Mouse (Mus musculus) MEL (cell line): Measurements from ENCODE around the gene Rpl24. TPM values are rescaled to one million over a fixed set of nuclear protein-coding genes. Genes with fewer than 3 reads are reported as not detected.
A peak's percentile ranks its signal among the peaks of the same experiment; 100 is the strongest.

Source experiments
- DNase-seq: peaks from one replicate; pipeline ENCODE4 v3.0.0; 2011; ENCODE audit warnings: low read depth, low spot score
- H3K27ac ChIP-seq: 2 replicates; pipeline ENCODE4 v1.5.1; 2012; ENCODE audit warnings: low read depth, mild to moderate bottlenecking, control low read depth, low read length, moderate library complexity; ENCODE audit not compliant: control insufficient read depth
- H3K27me3 ChIP-seq, 2 experiments: fragments of 150-350 bp in 1 of 2; sonication (generic) in 1 of 2; 2 replicates each; pipeline ENCODE4 v1.6.1; 2012; ENCODE audit warnings: low read length in 2 of 2, mild to moderate bottlenecking in 2 of 2, improper control_type of control experiment in 1 of 2, moderate library complexity in 1 of 2; ENCODE audit not compliant: insufficient read depth in 2 of 2, control insufficient read depth in 1 of 2
- H3K36me3 ChIP-seq, 2 experiments: 2 replicates each; pipeline ENCODE4 v1.6.1; 2012 to 2014; ENCODE audit warnings: low read length in 2 of 2, improper control_type of control experiment in 1 of 2, inconsistent platforms in 1 of 2, mild to moderate bottlenecking in 1 of 2; ENCODE audit not compliant: insufficient read depth in 2 of 2, control insufficient read depth in 1 of 2
- H3K4me1 ChIP-seq, 2 experiments: fragments of 150-350 bp in 1 of 2; sonication (generic) in 1 of 2; 2 replicates each; pipeline ENCODE4 v1.6.1; 2012; ENCODE audit warnings: low read length in 2 of 2, improper control_type of control experiment in 1 of 2, mild to moderate bottlenecking in 1 of 2; ENCODE audit not compliant: insufficient read depth in 2 of 2, control insufficient read depth in 1 of 2
- H3K4me3 ChIP-seq, 2 experiments: fragments of 150-350 bp in 1 of 2; sonication (generic) in 1 of 2; 2 replicates each; pipeline ENCODE4 v1.5.1; 2012; ENCODE audit warnings: low read depth in 2 of 2, low read length in 2 of 2, mild to moderate bottlenecking in 2 of 2, moderate library complexity in 2 of 2, control low read depth in 1 of 2, improper control_type of control experiment in 1 of 2; ENCODE audit not compliant: control insufficient read depth in 1 of 2, insufficient read depth in 1 of 2
- H3K79me2 ChIP-seq: 2 replicates; pipeline ENCODE4 v1.6.1; 2012; ENCODE audit warnings: mild to moderate bottlenecking, low read length, moderate library complexity; ENCODE audit not compliant: control insufficient read depth, poor library complexity, insufficient read depth
- H3K9ac ChIP-seq: 2 replicates; pipeline ENCODE4 v1.6.1; 2012; ENCODE audit warnings: low read depth, mild to moderate bottlenecking, control low read depth, low read length, moderate library complexity; ENCODE audit not compliant: control insufficient read depth, poor library complexity, severe bottlenecking
- H3K9me3 ChIP-seq: fragments of 150-350 bp; sonication (generic); replicated peaks from 2 replicates; pipeline ENCODE4 v1.6.1; 2012; ENCODE audit warnings: mild to moderate bottlenecking, low read length, improper control_type of control experiment, moderate library complexity; ENCODE audit not compliant: insufficient read depth
- BHLHE40 ChIP-seq: IDR thresholded peaks from 2 replicates; pipeline ENCODE4 v1.6.1; 2012; ENCODE audit warnings: low read depth, mild to moderate bottlenecking, inconsistent platforms, low read length, improper control_type of control experiment, borderline replicate concordance
- CHD1 ChIP-seq: IDR thresholded peaks from 2 replicates; pipeline ENCODE4 v1.6.1; 2012; ENCODE audit warnings: low read depth, mild to moderate bottlenecking, inconsistent platforms, low read length, improper control_type of control experiment
- CHD2 ChIP-seq: IDR thresholded peaks from 2 replicates; pipeline ENCODE4 v1.6.1; 2011; ENCODE audit warnings: low read length, improper control_type of control experiment
- E2F4 ChIP-seq: IDR thresholded peaks from 2 replicates; pipeline ENCODE4 v1.6.1; 2011; ENCODE audit warnings: low read depth, low read length, improper control_type of control experiment, borderline replicate concordance
- ELF1 ChIP-seq: IDR thresholded peaks from 2 replicates; pipeline ENCODE4 v1.6.1; 2014; ENCODE audit warnings: low read depth, mild to moderate bottlenecking, inconsistent platforms, low read length, improper control_type of control experiment, moderate library complexity
- EP300 ChIP-seq, 2 experiments: IDR thresholded peaks; 2 replicates each; pipeline ENCODE4 v1.6.1; 2011; ENCODE audit warnings: improper control_type of control experiment in 2 of 2, low read length in 2 of 2, low read depth in 1 of 2, mild to moderate bottlenecking in 1 of 2
- GABPA ChIP-seq: IDR thresholded peaks from 2 replicates; pipeline ENCODE4 v1.6.1; 2012; ENCODE audit warnings: low read depth, mild to moderate bottlenecking, inconsistent platforms, low read length, improper control_type of control experiment, moderate library complexity
- GATA1 ChIP-seq: IDR thresholded peaks from 2 replicates; pipeline ENCODE4 v1.6.1; 2011; ENCODE audit warnings: low read depth, low read length, improper control_type of control experiment
- HCFC1 ChIP-seq: IDR thresholded peaks from 2 replicates; pipeline ENCODE4 v1.6.1; 2012; ENCODE audit warnings: low read depth, mild to moderate bottlenecking, inconsistent platforms, low read length, improper control_type of control experiment, moderate library complexity
- MAFK ChIP-seq: IDR thresholded peaks from 2 replicates; pipeline ENCODE4 v1.6.1; 2011; ENCODE audit warnings: low read depth, mild to moderate bottlenecking, low read length, improper control_type of control experiment, borderline replicate concordance
- MAX ChIP-seq: IDR thresholded peaks from 2 replicates; pipeline ENCODE4 v1.6.1; 2011; ENCODE audit warnings: low read length, improper control_type of control experiment
- MAZ ChIP-seq: IDR thresholded peaks from 2 replicates; pipeline ENCODE4 v1.6.1; 2012; ENCODE audit warnings: low read depth, mild to moderate bottlenecking, inconsistent platforms, low read length, improper control_type of control experiment
- MEF2A ChIP-seq: IDR thresholded peaks from 2 replicates; pipeline ENCODE4 v1.6.1; 2014; ENCODE audit warnings: low read depth, mild to moderate bottlenecking, inconsistent platforms, low read length, improper control_type of control experiment; ENCODE audit not compliant: poor library complexity, insufficient replicate concordance, severe bottlenecking; ENCODE audit errors: extremely low read depth
- MYB ChIP-seq: IDR thresholded peaks from 2 replicates; pipeline ENCODE4 v1.6.1; 2011; ENCODE audit warnings: mild to moderate bottlenecking, low read depth, low read length, improper control_type of control experiment
- NRF1 ChIP-seq: IDR thresholded peaks from 2 replicates; pipeline ENCODE4 v1.6.1; 2014; ENCODE audit warnings: low read depth, mild to moderate bottlenecking, inconsistent platforms, low read length, improper control_type of control experiment, moderate library complexity; ENCODE audit not compliant: poor library complexity, insufficient read depth, severe bottlenecking
- POLR2A ChIP-seq, 2 experiments: IDR thresholded peaks; 2 replicates each; pipeline ENCODE4 v1.6.1; 2011 to 2012; ENCODE audit warnings: low read length in 2 of 2, mild to moderate bottlenecking in 2 of 2, control low read depth in 1 of 2, improper control_type of control experiment in 1 of 2, low read depth in 1 of 2, moderate library complexity in 1 of 2; ENCODE audit not compliant: control insufficient read depth in 1 of 2, insufficient read depth in 1 of 2, poor library complexity in 1 of 2
- POLR2AphosphoS2 ChIP-seq: IDR thresholded peaks from 2 replicates; pipeline ENCODE4 v1.6.1; 2011; ENCODE audit warnings: low read length, improper control_type of control experiment
- TAL1 ChIP-seq: IDR thresholded peaks from 2 replicates; pipeline ENCODE4 v1.6.1; 2012; ENCODE audit warnings: mild to moderate bottlenecking, inconsistent platforms, low read length, moderate library complexity, mixed read lengths
- TCF12 ChIP-seq: IDR thresholded peaks from 2 replicates; pipeline ENCODE4 v1.6.1; 2014; ENCODE audit warnings: low read depth, mild to moderate bottlenecking, inconsistent platforms, low read length, improper control_type of control experiment, moderate library complexity
- ZC3H11A ChIP-seq: IDR thresholded peaks from 2 replicates; pipeline ENCODE4 v1.6.1; 2012; ENCODE audit warnings: low read depth, mild to moderate bottlenecking, inconsistent platforms, low read length, improper control_type of control experiment
- ZKSCAN1 ChIP-seq: IDR thresholded peaks from 2 replicates; pipeline ENCODE4 v1.6.1; 2012; ENCODE audit warnings: low read depth, mild to moderate bottlenecking, inconsistent platforms, low read length, improper control_type of control experiment, moderate library complexity
- ZMIZ1 ChIP-seq: IDR thresholded peaks from 2 replicates; pipeline ENCODE4 v1.6.1; 2012; ENCODE audit warnings: low read depth, mild to moderate bottlenecking, inconsistent platforms, low read length, improper control_type of control experiment, moderate library complexity
- polyA plus RNA-seq, 2 experiments: library from polyadenylated mRNA; stranded (reverse) in 1 of 2; unstranded in 1 of 2; fragments of >175 nt in 1 of 2; fragments of >200 nt in 1 of 2; gene quantifications; 2 replicates each; pipeline versions ENCODE4 v1.2.1 to v1.2.4; 2012; ENCODE audit warnings: low replicate concordance in 2 of 2, low read depth in 1 of 2; ENCODE audit not compliant: insufficient read length in 2 of 2, insufficient read depth in 1 of 2, missing spikeins in 1 of 2
- total RNA-seq: library from RNA; depleted of rRNA; stranded (reverse); fragments of 300-350 nt; gene quantifications from 2 replicates; pipeline ENCODE4 v1.2.3, GENCODE M21; 2012

Rpl24 gene
- total and polyA plus RNA-seq, 3 experiments, result 132 to 1,552 TPM; not detected in 1

DNA sequence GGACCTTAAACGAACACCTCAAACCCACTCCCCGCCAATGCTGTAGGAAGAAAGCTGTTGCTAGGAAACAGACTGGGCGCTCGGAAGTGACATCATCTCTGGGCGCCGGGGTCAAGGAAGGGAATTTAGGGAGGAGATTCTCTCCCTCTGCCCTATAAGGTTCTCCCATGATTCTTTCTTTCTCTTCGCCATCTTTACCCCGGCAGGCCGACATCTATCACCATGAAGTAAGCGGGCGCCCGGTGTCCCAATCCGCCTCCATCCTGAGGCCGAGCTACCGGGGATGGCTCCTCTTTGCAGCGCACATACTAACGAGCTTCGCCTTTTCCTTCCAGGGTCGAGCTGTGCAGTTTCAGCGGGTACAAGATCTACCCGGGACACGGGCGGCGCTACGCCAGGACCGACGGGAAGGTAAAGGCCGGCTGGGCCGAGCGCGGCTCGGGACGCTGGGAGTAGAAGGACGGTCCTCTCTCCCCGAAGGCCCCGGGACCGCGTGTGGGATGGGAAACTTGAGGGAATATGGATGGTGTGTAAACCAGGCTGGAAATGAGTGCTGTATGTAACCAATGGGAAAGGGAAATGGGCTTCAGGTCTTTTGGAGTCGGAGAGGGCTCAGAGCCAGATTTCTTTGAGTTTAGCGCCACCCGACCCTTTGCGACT is at the start of gene Rpl24 (continued):
- TF ChIP-seq GATA1 (no peak), CHD1 (no peak), BHLHE40 (no peak)

DNA sequence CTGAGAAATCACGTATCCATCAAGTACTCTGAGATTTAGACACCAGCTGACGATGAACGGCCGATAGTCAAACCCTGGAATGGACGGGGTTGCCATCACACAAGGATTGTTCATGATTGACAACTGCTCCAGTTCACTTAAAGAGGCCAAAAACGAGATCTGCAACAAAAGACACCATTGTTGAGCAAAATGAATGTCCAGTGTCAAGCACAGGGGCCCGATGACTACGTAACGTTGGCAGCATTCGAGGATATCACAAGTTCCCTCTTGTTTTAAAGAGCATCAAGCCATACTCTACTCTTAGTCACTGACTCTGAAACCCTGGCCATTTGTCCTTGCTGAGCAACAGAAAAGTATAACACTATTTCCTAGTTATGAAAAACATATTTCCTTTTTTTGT is 44.0 kb upstream of the Rpl24 start:
- Histone ChIP-seq H3K9ac (no peak overlapping the region), H3K4me3 (no peak overlapping the region), H3K79me2 (no peaks in the 10 kb centered on the region), H3K36me3 (peaks cover 0 to 3% of the 10 kb centered on the region in 2 experiments; a peak in 1 of 4 replicates), H3K27ac (no peak overlapping the region), H3K27me3 (no peaks in the 10 kb centered on the region), H3K9me3 (no peaks in the 10 kb centered on the region), H3K4me1 (peaks cover 0 to 6% of the 10 kb centered on the region in 2 experiments; a peak in 1 of 4 replicates)
- TF ChIP-seq MAFK (no peak), MAZ (no peak), POLR2A (IDR thresholded peaks at IDR 0.05; ENCODE audit: control insufficient read depth in 1 of 2, insufficient read depth in 1 of 2, low read depth in 1 of 2, low read length in 2 of 2, poor library complexity in 1 of 2) (no peak), EP300 (IDR thresholded peaks at IDR 0.05; ENCODE audit: low read depth in 1 of 2, low read length in 2 of 2) (no peak), MYB (no peak), ZMIZ1 (no peak), CHD1 (no peak), MEF2A (no peak), TCF12 (no peak), ZC3H11A (no peak), POLR2AphosphoS2 (no peak), NRF1 (no peak), ELF1 (no peak), MAX (no peak)
- DNase-seq, result no peak

DNA sequence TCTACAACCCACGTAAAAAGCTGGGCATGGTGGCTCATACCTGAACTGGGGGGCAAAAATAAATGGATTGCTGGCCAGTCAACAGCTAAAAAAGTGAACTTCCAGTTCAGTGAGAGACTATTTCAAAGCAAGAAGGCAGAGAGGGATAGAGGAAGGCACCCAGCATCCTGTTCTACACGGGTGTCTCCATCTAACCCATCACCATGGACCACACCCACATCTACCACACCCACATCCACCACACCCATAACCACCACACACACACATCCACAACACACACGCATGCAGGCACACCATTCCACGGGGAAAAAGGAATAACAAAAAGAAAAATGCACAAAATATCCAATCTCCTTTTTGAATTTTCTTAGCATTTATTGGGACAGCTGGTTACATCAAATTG is 42.1 kb upstream of the Rpl24 start:
- Histone ChIP-seq H3K36me3 (peaks cover 0 to 3% of the 10 kb centered on the region in 2 experiments; a peak in 1 of 4 replicates), H3K27me3 (no peaks in the 10 kb centered on the region), H3K4me1 (peaks cover 0 to 6% of the 10 kb centered on the region in 2 experiments; a peak in 1 of 4 replicates), H3K4me3 (no peak overlapping the region), H3K9me3 (no peaks in the 10 kb centered on the region), H3K9ac (no peak overlapping the region), H3K79me2 (no peaks in the 10 kb centered on the region), H3K27ac (no peak overlapping the region)
- TF ChIP-seq GABPA (no peak), NRF1 (no peak), TAL1 (no peak), HCFC1 (no peak), ZKSCAN1 (no peak), E2F4 (no peak), CHD2 (no peak)
- DNase-seq, result peak; percentile 32
